Mouse (Mus musculus): ENCODE measurements around the gene Larp4b.

The Larp4b gene

GRCm38 (mm10) chr13:9122045-9122444, 28.4 kb downstream of the Larp4b start:
- DNase-seq (ENCODE audit: low spot score), result no peak

- no peak for DNase-seq (ENCODE audit: low spot score)
Measured at GRCm38 (mm10) chr13:9125193-9125592, 31.5 kb downstream of the Larp4b start.

GRCm38 (mm10) chr13:9127715-9128114, 34.0 kb downstream of the Larp4b start:
- no peak for DNase-seq (ENCODE audit: low spot score)

- DNase-seq (ENCODE audit: low spot score), result no peak
Measured at GRCm38 (mm10) chr13:9128707-9129314, 35.1 kb downstream of the Larp4b start.

- DNase-seq (ENCODE audit: low spot score), result no peak
Measured at GRCm38 (mm10) chr13:9134421-9134820, 40.7 kb downstream of the Larp4b start.

- DNase-seq (ENCODE audit: low spot score), result no peak
Measured at GRCm38 (mm10) chr13:9136088-9136487, 42.4 kb downstream of the Larp4b start.

- DNase-seq (ENCODE audit: low spot score), result peak; percentile 25
Measured at GRCm38 (mm10) chr13:9136733-9137132, 43.1 kb downstream of the Larp4b start.

GRCm38 (mm10) chr13:9139466-9139991, 45.8 kb downstream of the Larp4b start:
- DNase-seq (ENCODE audit: low spot score), result no peak

GRCm38 (mm10) chr13:9140204-9140603, 46.5 kb downstream of the Larp4b start:
- no peak for DNase-seq (ENCODE audit: low spot score)

GRCm38 (mm10) chr13:9142371-9142770, 48.7 kb downstream of the Larp4b start:
- no peak for DNase-seq (ENCODE audit: low spot score)

- no peak for DNase-seq (ENCODE audit: low spot score)
Measured at GRCm38 (mm10) chr13:9148830-9149229, 55.1 kb downstream of the Larp4b start.

- no peak for DNase-seq (ENCODE audit: low spot score)
Measured at GRCm38 (mm10) chr13:9149473-9150217, 56.0 kb downstream of the Larp4b start.

- DNase-seq (ENCODE audit: low spot score), result no peak
Measured at GRCm38 (mm10) chr13:9151100-9151499, 57.4 kb downstream of the Larp4b start.

GRCm38 (mm10) chr13:9151619-9152018, 57.9 kb downstream of the Larp4b start:
- no peak for DNase-seq (ENCODE audit: low spot score)

- no peak for DNase-seq (ENCODE audit: low spot score)
Measured at GRCm38 (mm10) chr13:9152267-9152666, 58.6 kb downstream of the Larp4b start.

GRCm38 (mm10) chr13:9153803-9154202, 60.1 kb downstream of the Larp4b start:
- no peak for DNase-seq (ENCODE audit: low spot score)

GRCm38 (mm10) chr13:9159282-9159681, 65.6 kb downstream of the Larp4b start:
- no peak for DNase-seq (ENCODE audit: low spot score)

- DNase-seq (ENCODE audit: low spot score), result no peak
Measured at GRCm38 (mm10) chr13:9162888-9163287, 69.2 kb downstream of the Larp4b start.

- no peak for DNase-seq (ENCODE audit: low spot score)
Measured at GRCm38 (mm10) chr13:9167842-9168241, 74.2 kb downstream of the Larp4b start.

- no peak for DNase-seq (ENCODE audit: low spot score)
Measured at GRCm38 (mm10) chr13:9169616-9170015, 75.9 kb downstream of the Larp4b start.

- no peak for DNase-seq (ENCODE audit: low spot score)
Measured at GRCm38 (mm10) chr13:9170726-9171125, 77.0 kb downstream of the Larp4b start.

GRCm38 (mm10) chr13:9173414-9173813, 79.7 kb downstream of the Larp4b start:
- DNase-seq (ENCODE audit: low spot score), result no peak

GRCm38 (mm10) chr13:9175171-9175570, 81.5 kb downstream of the Larp4b start:
- DNase-seq (ENCODE audit: low spot score), result no peak

- DNase-seq (ENCODE audit: low spot score), result no peak
Measured at GRCm38 (mm10) chr13:9178270-9178669, 84.6 kb downstream of the Larp4b start.
